Mouse (Mus musculus) layer of hippocampus, postnatal 25 days (tissue): ENCODE data around the gene H13. TPM values are rescaled to one million over a fixed set of nuclear protein-coding genes. Genes with fewer than 3 reads are reported as not detected.
A peak's percentile ranks its signal among the peaks of the same experiment; 100 is the strongest.

Experiments
- DNase-seq, 2 experiments: peaks; one replicate each; pipeline ENCODE4 v3.0.0; 2022; ENCODE audit warnings: mixed read lengths in 2 of 2, low spot score in 1 of 2; ENCODE audit errors: extremely low spot score in 1 of 2
- total RNA-seq, 2 experiments: library from RNA; stranded (reverse); gene quantifications; 2 replicates each; pipeline ENCODE4 v1.2.3; 2021

Gene H13
- total RNA-seq = 10 to 100 TPM; 78.4 to 81.8 TPM

DNA sequence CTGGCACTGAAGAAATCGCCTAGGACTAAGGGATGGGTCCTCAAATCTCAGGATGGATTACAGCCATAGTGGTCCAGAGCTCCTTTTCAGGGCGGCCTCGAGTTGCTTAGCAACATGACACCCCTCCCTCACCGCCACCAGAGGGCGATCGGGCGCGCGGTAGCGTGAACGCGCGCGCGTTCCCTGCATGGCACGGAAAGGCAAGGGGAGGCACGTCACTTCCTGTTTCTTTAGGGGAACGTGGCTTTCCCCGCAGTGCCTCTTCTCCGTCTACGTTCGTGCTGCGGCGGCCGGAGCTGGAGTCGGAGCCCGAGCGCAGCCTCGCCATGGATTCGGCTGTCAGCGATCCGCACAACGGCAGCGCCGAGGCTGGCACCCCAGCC is at the start of gene H13:
TSS of gene H13 (plus strand) at position 206 of the 383 bp plus-strand sequence.
- DNase-seq = peak; percentile 90

- DNase-seq = no peak
Measured at GRCm38 (mm10) chr2:152620367-152621134, 48.7 kb upstream of the H13 start.

GRCm38 (mm10) chr2:152622151-152622550 is 47.1 kb upstream of the H13 start:
- no peak for DNase-seq

GRCm38 (mm10) chr2:152622953-152623352 is 46.3 kb upstream of the H13 start, which contains the start of gene Defb25:
Defb25 (minus strand) TSS chr2:152623053.
- no peak for DNase-seq

DNA sequence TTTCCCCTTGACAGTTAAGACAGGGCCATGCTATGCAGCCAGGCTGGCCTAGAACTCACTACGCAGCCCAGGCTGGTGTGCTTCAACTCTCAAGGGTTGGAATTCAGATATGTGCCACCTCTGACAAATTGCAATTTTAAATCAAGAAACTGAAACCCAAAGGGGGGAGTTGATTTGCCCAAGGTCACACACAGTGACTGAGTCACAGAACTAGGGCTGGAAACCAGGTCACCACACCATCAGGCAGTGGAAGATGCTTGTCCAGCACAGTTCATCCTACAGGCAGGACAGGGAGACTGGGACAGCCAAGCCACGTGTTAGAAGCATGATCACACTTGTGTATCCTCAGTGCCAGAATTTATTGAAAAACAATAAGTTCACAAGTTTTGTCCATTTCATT is 44.7 kb upstream of the H13 start:
- DNase-seq = no peak

GRCm38 (mm10) chr2:152625256-152625655 is 44.0 kb upstream of the H13 start:
- no peak for DNase-seq

GRCm38 (mm10) chr2:152626774-152627591 is 42.3 kb upstream of the H13 start, which contains the start of gene Rem1:
Rem1 (plus strand) TSS chr2:152626951.
- no peak for DNase-seq

- DNase-seq = no peak
Measured at GRCm38 (mm10) chr2:152628066-152628465, 41.2 kb upstream of the H13 start.

DNA sequence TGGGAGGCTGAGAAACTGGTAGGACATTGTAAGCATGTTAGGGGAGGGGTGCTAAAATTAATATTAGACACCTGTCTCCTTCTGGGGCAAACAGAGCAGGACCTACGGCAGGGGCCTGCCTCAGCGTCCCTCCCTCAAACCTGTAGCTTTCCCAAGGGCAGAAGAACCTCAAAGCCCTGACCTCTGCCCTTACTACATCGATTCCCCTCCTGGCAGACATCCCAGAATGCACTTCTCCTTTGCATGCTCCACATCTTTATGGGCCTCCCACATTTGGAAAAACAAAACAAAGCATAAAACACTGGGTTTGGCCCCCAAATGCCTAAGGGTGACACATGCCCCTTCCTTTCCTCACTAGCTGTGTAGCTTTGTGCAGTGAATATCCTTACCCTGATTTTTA is 40.0 kb upstream of the H13 start:
- no peak for DNase-seq

- DNase-seq = no peak
Measured at GRCm38 (mm10) chr2:152629904-152630303, 39.4 kb upstream of the H13 start.

DNA sequence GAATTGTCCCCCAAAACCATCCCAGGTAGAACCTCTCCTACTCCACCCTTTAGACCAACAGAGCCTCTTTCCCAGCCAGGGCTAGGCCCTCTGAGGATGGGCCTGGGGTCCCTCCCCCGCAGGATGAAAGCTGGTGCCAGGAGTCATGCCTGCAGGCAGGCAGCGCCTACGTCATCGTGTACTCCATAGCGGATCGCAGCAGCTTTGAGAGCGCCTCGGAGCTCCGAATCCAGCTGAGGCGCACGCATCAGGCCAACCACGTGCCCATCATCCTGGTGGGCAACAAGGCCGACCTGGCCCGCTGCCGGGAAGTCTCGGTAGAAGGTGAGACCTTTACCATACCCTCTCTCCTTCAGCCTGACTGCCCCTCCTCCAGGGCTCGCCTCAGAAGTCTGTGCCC is 35.9 kb upstream of the H13 start:
- DNase-seq = no peak

GRCm38 (mm10) chr2:152634311-152634710 is 35.0 kb upstream of the H13 start:
- no peak for DNase-seq

DNA sequence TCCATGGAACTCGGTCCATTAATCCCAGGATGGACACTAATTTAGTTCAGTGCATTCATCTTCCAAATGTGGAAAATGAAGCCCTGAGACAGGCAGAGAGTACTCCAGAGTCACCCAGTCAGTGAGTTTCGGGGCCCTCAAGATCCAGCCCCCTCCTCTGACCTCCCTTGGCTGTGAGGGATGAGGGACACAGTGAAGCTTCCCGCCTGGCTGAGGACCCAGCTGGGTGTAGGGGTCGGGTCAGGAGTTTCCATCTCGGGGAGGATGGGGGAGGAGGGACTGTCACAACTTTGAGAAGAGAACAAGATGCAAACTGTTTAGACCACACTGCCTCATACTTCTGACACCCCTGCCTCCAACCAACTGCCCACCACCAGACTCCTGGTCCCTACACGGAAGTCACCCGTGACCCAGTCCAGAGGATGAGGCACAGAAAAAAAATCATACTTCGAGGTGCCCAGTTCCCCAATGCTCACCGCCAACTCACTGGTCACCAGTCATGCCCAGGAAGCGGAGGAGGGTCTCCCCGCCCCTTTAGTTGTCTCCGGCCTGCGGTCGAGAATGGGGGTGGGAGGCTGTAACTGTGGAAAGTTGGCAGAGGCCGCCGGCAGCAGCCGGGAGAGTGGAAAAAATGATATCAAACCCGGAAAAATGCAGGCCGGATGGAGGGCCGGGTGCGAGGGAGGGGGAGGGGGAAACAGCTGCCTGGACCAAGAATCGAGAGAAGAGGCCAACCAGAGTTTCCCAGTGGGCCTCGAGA is 32.8 kb upstream of the H13 start:
- DNase-seq = no peak

DNA sequence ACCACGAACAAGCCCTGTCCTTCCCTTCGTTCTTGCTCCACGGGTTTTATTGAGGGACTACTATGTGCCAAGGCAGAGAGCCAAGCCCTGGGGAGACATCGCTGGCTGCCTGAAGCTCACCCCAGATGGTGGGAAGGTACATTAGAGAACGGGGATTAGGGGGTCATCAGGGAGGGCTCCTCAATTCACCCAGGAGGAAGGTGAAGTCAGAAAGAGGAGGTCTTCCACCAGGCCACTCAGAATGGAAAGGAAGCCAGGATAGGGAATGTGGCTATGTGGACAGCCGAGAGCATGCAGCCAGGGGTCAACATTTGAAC is 32.3 kb upstream of the H13 start:
- DNase-seq = no peak

DNA sequence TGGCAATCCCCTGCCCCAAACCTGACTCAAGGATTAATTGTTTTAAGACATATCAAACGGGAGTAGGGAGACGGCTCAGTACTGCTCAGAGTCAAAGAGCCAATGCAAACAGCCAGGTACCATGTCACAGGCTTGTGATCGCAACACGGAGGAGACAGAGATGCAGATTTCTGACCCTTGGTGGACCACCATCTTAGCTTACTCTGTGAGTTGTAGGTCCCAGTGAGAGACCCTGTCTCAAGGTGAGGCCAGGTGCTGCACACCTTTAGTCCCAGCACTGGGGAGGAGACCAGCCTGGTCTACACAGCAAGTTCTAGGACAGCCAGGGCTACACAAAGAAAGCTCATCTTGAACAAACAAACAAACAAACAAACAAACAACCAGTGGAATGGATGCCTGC is 31.9 kb upstream of the H13 start:
- no peak for DNase-seq

DNA sequence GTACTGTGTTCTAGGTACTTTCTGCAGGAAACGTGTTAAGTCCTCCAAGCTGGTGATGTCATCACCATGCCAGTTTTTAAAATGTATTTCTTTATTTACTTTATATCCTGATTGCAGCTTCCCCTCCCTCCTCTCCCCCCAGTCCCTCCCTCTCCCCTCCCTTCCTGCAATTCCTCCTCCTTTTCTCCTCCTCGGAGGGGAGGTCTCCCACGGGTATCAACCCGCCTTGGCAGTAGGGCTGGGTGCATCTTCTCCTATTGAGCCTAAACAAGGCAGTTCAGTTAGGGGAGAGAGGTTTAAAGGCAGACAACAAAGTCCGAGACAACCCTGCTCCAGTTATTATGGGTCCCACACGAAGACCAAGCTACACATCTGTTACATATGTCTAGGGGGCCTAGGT is 30.4 kb upstream of the H13 start:
- DNase-seq = no peak

DNA sequence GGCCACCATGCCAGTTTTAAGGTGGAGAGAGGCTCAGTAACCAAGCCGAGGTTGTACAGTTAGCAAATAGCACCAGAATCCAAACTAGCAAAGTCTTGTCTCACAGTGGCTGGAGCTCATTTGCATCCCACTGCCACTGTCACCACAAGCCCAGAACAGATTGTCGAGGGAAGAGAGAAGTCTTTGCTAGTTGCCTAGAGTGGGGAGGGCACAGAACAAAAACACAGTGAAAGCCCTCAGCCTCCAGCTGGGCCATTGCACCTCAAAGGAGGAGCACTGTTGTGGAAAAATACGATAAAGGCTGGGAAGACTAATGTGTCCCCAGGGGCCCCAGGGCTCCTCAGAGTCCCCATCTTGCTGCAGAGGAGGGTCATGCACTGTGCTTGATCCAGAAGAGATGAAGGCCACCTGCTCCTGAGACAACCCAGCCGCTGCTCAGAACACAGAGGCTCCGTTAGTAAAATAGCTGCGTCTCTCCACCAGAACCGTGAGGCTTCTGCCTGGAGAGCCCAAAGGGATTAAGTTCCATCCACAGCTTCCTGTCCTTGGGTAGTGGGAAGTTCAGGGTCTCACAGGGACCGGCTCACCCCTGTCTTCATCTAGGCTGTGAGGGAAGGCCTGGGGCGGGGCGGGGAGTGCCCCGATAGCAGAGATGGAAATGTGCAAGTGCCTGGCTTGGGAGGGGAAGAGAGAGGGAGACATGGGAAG is 29.7 kb upstream of the H13 start:
- no peak for DNase-seq

GRCm38 (mm10) chr2:152652901-152653620 is 16.2 kb upstream of the H13 start:
- DNase-seq = no peak

- DNase-seq = peak; percentile 28 to 38
Measured at GRCm38 (mm10) chr2:152653874-152654715, 15.2 kb upstream of the H13 start.
